Mouse (Mus musculus) testis, adult 2 months (tissue): ENCODE measurements around the gene Nos1. TPM values are rescaled to one million over a fixed set of nuclear protein-coding genes. Genes with fewer than 3 reads are reported as not detected.

Experiments used
- H3K27ac ChIP-seq: fragments of 200-500 bp; 2 replicates; pipeline ENCODE4 v1.5.1; 2012; ENCODE audit warnings: low read depth, low read length; ENCODE audit not compliant: control insufficient read depth, insufficient read depth
- H3K27me3 ChIP-seq: fragments of 200-500 bp; 2 replicates; pipeline ENCODE4 v1.6.1; 2012; ENCODE audit warnings: mild to moderate bottlenecking, low read length, moderate library complexity; ENCODE audit not compliant: control insufficient read depth, insufficient read depth
- H3K36me3 ChIP-seq: fragments of 200-500 bp; 2 replicates; pipeline ENCODE4 v1.6.1; 2012; ENCODE audit warnings: mild to moderate bottlenecking, low read length; ENCODE audit not compliant: control insufficient read depth, insufficient read depth
- H3K4me1 ChIP-seq: fragments of 200-500 bp; 2 replicates; pipeline ENCODE4 v1.6.1; 2012; ENCODE audit warnings: low read length; ENCODE audit not compliant: control insufficient read depth, insufficient read depth
- H3K4me3 ChIP-seq: fragments of 200-500 bp; 2 replicates; pipeline ENCODE4 v1.5.1; 2012; ENCODE audit warnings: low read depth, mild to moderate bottlenecking, low read length, moderate library complexity, mixed read lengths; ENCODE audit not compliant: control insufficient read depth
- CTCF ChIP-seq: fragments of 200-500 bp; IDR thresholded peaks from 2 replicates; pipeline ENCODE4 v1.5.1; 2012; ENCODE audit warnings: low read depth, mild to moderate bottlenecking, inconsistent platforms, low read length, moderate library complexity; ENCODE audit not compliant: control insufficient read depth, insufficient read depth, insufficient replicate concordance
- POLR2A ChIP-seq: fragments of 200-500 bp; IDR thresholded peaks from 2 replicates; pipeline ENCODE4 v1.6.1; 2012; ENCODE audit warnings: low read depth, mild to moderate bottlenecking, inconsistent platforms, low read length, moderate library complexity; ENCODE audit not compliant: control insufficient read depth
- polyA plus RNA-seq: library from polyadenylated mRNA; depleted of rRNA; stranded (reverse); fragments of >200 nt; gene quantifications from 2 replicates; pipeline ENCODE4 v1.2.3, GENCODE M21; 2012

Nos1 gene
- polyA plus RNA-seq, 1 experiment = 0.94 TPM

DNA sequence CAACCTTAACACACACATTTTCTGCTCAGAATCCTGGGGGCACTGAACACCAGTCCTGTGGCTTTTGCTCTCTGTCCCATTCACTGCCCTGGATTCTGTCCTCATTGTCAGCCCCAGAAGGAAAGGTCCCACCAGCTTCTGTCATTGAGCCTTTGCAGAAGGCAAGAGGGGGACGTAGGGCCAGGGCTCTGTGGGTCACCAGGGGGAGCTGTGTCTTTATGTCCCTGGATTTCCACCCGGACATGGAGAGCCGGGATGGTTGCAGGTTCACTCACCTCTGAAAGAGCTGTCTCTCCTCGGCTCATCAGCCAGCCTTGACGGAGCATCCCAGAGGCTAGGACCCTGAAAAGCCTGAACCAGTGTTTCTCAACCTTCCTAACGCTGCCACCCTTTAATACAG is 142.9 kb downstream of the Nos1 start:
- Histone ChIP-seq H3K4me1 (no peaks in the 10 kb centered on the region), H3K4me3 (no peak overlapping the region), H3K36me3 (no peaks in the 10 kb centered on the region), H3K27ac (no peak overlapping the region), H3K27me3 (no peaks in the 10 kb centered on the region)
- no peak for TF ChIP-seq POLR2A
- TF ChIP-seq CTCF = no peak

DNA sequence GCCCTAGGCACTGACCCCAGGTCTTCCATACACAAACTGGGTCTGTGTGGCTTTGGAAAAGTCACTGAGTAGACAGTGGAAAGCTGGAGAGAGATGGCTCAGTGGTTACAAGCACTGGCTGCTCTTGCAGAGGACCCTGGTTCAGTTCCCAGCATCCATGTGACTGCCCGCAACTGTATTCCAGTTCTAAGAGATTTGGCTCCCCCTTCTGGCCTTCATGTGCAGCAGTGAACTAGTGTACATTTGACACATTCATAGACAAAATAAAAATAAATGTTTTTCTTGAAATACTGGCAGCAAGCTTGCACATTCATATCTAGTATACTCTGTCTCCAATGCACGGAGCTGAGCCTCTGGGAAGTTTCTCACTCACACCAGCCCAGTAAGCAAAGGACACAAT is 147.7 kb downstream of the Nos1 start:
- Histone ChIP-seq H3K4me1 (peaks cover 2% of the 10 kb centered on the region; the same call in 1 of the 2 replicates), H3K4me3 (no peak overlapping the region), H3K36me3 (no peaks in the 10 kb centered on the region), H3K27ac (no peak overlapping the region), H3K27me3 (no peaks in the 10 kb centered on the region)
- no peak for TF ChIP-seq POLR2A
- no peak for TF ChIP-seq CTCF

DNA sequence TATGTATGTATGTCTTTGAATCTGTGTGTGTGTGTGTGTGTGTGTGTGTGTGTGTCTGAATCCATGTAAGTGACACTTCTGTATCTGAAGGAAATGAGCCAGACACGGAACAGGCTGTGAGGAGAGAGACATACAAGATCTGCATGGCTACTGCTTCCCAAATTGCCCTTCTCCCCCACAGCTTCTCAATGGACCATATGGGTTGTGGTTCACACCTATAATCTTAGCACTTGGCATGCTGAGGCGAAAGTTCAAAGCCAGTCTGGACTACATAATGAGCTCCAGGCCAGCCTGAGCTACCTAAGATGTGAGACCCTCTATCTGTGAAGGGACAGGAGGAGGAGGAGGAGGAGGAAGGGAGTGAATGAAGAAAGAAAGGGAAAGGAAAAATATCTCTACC is 151.4 kb downstream of the Nos1 start:
- H3K27me3 ChIP-seq = no peaks in the 10 kb centered on the region
- H3K36me3 ChIP-seq = no peaks in the 10 kb centered on the region
- H3K4me3 ChIP-seq = no peak overlapping the region
- H3K27ac ChIP-seq = no peak overlapping the region
- H3K4me1 ChIP-seq = peaks cover 2% of the 10 kb centered on the region; the same call in 1 of the 2 replicates
- TF ChIP-seq POLR2A (no peak), CTCF (no peak)

DNA sequence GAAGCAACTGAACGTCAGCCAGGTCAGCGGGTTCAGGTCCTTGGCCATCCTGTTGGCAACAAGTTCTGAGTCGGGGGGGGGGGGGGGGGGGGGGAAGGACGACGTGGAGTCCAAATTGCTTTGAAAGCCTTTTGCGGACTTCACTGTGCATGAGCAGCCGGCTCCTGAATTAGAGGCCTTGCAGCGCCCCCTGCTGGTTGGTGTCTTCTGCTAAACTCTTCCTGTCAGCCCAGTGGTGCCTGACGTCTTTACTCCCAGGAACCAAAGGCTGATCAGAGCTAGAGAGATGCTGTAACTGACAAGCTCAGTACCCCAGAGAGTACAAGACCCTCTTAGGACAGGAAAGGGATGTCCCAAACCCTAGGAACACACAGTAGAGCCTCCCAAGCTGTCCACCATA is 152.0 kb downstream of the Nos1 start:
- Histone ChIP-seq H3K27ac (no peak overlapping the region), H3K36me3 (no peaks in the 10 kb centered on the region), H3K4me1 (peaks cover 3% of the 10 kb centered on the region; the same call in 1 of the 2 replicates), H3K4me3 (no peak overlapping the region), H3K27me3 (no peaks in the 10 kb centered on the region)
- TF ChIP-seq POLR2A (no peak), CTCF (peak; percentile 82; the same call in 1 of the 2 replicates)

DNA sequence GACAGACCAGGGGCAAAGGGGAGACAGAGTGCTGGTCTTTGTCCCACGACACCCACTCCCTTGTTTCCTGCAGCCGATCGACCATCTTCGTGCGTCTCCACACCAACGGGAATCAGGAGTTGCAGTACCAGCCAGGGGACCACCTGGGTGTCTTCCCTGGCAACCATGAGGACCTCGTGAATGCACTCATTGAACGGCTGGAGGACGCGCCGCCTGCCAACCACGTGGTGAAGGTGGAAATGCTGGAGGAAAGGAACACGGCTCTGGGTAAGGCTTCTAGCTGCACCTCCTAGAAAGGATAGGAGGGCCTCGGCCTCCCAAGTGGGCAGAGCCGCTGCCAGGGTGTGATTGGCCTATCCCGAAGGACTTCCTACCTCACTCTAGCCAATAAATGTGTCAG is 155.5 kb downstream of the Nos1 start:
- TF ChIP-seq POLR2A = no peak
- TF ChIP-seq CTCF = no peak
- no peak overlapping the region for H3K4me3 ChIP-seq
- H3K27ac ChIP-seq = no peak overlapping the region
- no peaks in the 10 kb centered on the region for H3K36me3 ChIP-seq
- no peaks in the 10 kb centered on the region for H3K27me3 ChIP-seq
- H3K4me1 ChIP-seq = peaks cover 3% of the 10 kb centered on the region; the same call in 1 of the 2 replicates

- Histone ChIP-seq H3K4me3 (no peak overlapping the region), H3K36me3 (no peaks in the 10 kb centered on the region), H3K27ac (no peak overlapping the region), H3K27me3 (no peaks in the 10 kb centered on the region), H3K4me1 (peaks cover 2% of the 10 kb centered on the region; the same call in 1 of the 2 replicates)
- TF ChIP-seq POLR2A = no peak
- no peak for TF ChIP-seq CTCF
These were observed 156.4 kb downstream of the Nos1 start for GRCm38 (mm10) chr5:117937186-117937585.

DNA sequence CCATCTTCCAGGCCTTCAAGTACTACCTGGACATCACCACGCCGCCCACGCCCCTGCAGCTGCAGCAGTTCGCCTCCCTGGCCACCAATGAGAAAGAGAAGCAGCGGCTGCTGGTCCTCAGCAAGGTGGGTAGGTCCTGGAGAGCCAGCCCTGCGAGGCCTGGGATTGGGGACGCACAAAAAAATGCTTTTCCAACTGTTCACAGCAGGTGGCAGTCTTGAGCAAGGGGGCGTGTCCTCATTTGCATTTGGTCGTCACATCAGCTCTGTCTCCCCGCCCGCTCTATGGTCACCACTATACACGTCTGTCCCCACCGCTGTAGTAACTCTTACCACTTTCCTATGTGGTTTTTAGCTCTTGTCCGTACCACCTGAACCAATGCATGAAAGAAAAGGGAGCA is 157.3 kb downstream of the Nos1 start:
- Histone ChIP-seq H3K4me3 (peak overlapping the region; percentile 45), H3K4me1 (peaks cover 2% of the 10 kb centered on the region; the same call in 1 of the 2 replicates), H3K27me3 (no peaks in the 10 kb centered on the region), H3K36me3 (no peaks in the 10 kb centered on the region), H3K27ac (no peak overlapping the region)
- TF ChIP-seq CTCF (peak; percentile 93; the same call in 1 of the 2 replicates), POLR2A (no peak)

DNA sequence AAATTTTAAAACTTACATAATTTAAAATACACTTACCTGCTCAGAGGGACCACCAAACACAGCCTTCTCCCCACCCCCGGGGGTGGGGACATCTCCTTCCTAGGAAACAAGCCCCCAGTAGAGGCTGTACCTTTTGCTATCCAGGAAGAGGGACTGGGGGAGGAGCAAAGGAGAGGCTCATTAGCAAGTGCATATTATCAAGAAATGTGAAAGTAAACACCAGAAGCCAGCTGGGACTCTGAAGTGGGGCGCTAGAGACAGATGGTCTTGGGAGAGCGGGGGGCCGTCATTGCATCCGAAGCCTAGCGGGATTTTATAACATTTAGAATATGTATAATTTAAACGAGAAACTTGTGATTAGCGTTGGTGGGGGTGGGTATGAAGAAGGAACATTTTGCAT is 158.6 kb downstream of the Nos1 start:
- no peaks in the 10 kb centered on the region for H3K27me3 ChIP-seq
- H3K4me3 ChIP-seq = no peak overlapping the region
- H3K4me1 ChIP-seq = peaks cover 2% of the 10 kb centered on the region; the same call in 1 of the 2 replicates
- no peak overlapping the region for H3K27ac ChIP-seq
- H3K36me3 ChIP-seq = no peaks in the 10 kb centered on the region
- no peak for TF ChIP-seq CTCF
- TF ChIP-seq POLR2A = no peak
